Mouse (Mus musculus) neural tube, embryonic 14.5 days (tissue): ENCODE data around the gene AI837181. TPM values are rescaled to one million over a fixed set of nuclear protein-coding genes. Genes with fewer than 3 reads are reported as not detected.
"Not testable (repeated sequence)": the region's sequence is repeated elsewhere in the genome, so short reads cannot be mapped to it uniquely, and the experiment has no call there.

Experiments used
- ATAC-seq: fragments of 200-750 bp; cut with Nextera tagmentation; 2 replicates; pipeline ENCODE4 v1.8.0; 2017; ENCODE audit warnings: low read depth, mild to moderate bottlenecking, moderate TSS enrichment, moderate library complexity
- H3K27ac ChIP-seq: fragments of 300-500 bp; sonication (generic); 2 replicates; pipeline ENCODE4 v1.5.1; 2014; ENCODE audit warnings: low read depth, mild to moderate bottlenecking, control low read depth, low read length, moderate library complexity, mixed read lengths
- H3K27me3 ChIP-seq: fragments of 300-500 bp; sonication (generic); 2 replicates; pipeline ENCODE4 v1.6.1; 2014; ENCODE audit warnings: low read length; ENCODE audit not compliant: control insufficient read depth, insufficient read depth
- H3K36me3 ChIP-seq: fragments of 300-500 bp; sonication (generic); 2 replicates; pipeline ENCODE4 v1.6.1; 2014; ENCODE audit warnings: low read length, mixed read lengths; ENCODE audit not compliant: control insufficient read depth, insufficient read depth
- H3K4me1 ChIP-seq: fragments of 300-500 bp; sonication (generic); 2 replicates; pipeline ENCODE4 v1.6.1; 2014; ENCODE audit warnings: low read length; ENCODE audit not compliant: control insufficient read depth, insufficient read depth
- H3K4me2 ChIP-seq: fragments of 300-500 bp; sonication (generic); 2 replicates; pipeline ENCODE4 v1.6.1; 2014; ENCODE audit warnings: mild to moderate bottlenecking, low read depth, low read length, control low read depth
- H3K4me3 ChIP-seq: fragments of 300-500 bp; sonication (generic); 2 replicates; pipeline ENCODE4 v1.5.1; 2014; ENCODE audit warnings: low read depth, low read length, control low read depth, mixed read lengths
- H3K9ac ChIP-seq: fragments of 300-500 bp; sonication (generic); replicated peaks from 2 replicates; pipeline ENCODE4 v1.6.1; 2014; ENCODE audit warnings: low read depth, mild to moderate bottlenecking, control low read depth, low read length, mixed read lengths
- H3K9me3 ChIP-seq: fragments of 300-500 bp; sonication (generic); 2 replicates; pipeline ENCODE4 v1.6.1; 2016; ENCODE audit warnings: low read length; ENCODE audit not compliant: control insufficient read depth
- WGBS: fragments of 180-500 bp; shearing (Covaris S2); extraction: QIAGEN DNeasy Blood & Tissue Kit; methylation state at CpG from one replicate; pipeline ENCODE4 v1.1.7; 2014; 5-methylcytosine and 5-hydroxymethylcytosine counted together
- polyA plus RNA-seq: library from polyadenylated mRNA; unstranded; fragments of >200 nt; fragmentation: Nextera tagmentation; extraction: Ambion mirVana; gene quantifications from 2 replicates; pipeline ENCODE4 v1.2.1, GENCODE M21; 2014

The AI837181 gene
- polyA plus RNA-seq, 1 experiment from 2014 or later, result 67.2 TPM

GRCm38 (mm10) chr19:5392892-5393291 is 32.1 kb upstream of the AI837181 start:
- Histone ChIP-seq H3K4me1 (peaks cover 11% of the 10 kb centered on the region), H3K4me2 (no peak overlapping the region), H3K9ac (no peak overlapping the region), H3K27ac (no peak overlapping the region), H3K9me3 (no peaks in the 10 kb centered on the region), H3K27me3 (peaks cover 4% of the 10 kb centered on the region; the same call in 1 of the 2 replicates), H3K36me3 (no peaks in the 10 kb centered on the region), H3K4me3 (no peak overlapping the region)
- 66% methylated on average over 4 of the region's 4 CpGs for WGBS
- no peak for ATAC-seq

DNA sequence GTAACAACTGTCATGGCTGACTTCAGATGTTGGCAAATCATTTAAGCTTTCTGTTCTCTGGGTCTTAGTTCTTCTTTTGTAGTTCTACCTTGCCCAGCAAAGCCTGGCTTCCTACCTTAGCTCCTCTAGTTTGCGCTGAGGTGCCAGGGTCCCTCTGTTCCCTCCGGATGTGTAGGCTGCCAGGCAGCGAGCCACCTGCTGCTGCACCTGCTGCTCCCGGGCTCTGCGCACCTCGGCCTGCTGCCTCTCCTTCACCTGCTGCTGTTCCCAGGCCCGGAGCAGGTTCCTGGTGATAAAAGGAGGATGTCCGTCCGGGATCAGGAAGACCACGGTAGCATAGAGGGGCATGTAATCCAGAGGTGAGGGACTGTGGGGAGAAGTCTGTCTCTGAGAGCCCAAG is 30.8 kb upstream of the AI837181 start:
- no peak for ATAC-seq
- no peak overlapping the region for H3K9ac ChIP-seq

GRCm38 (mm10) chr19:5395371-5395770 is 29.6 kb upstream of the AI837181 start:
- WGBS, result 69% methylated on average over 4 of the region's 4 CpGs
- ATAC-seq, result no peak
- H3K4me1 ChIP-seq, result no peaks in the 10 kb centered on the region
- no peaks in the 10 kb centered on the region for H3K9me3 ChIP-seq
- H3K27me3 ChIP-seq, result no peaks in the 10 kb centered on the region
- no peak overlapping the region for H3K4me3 ChIP-seq
- no peak overlapping the region for H3K27ac ChIP-seq
- H3K36me3 ChIP-seq, result no peaks in the 10 kb centered on the region
- H3K9ac ChIP-seq, result no peak overlapping the region
- H3K4me2 ChIP-seq, result no peak overlapping the region

More for the DNA sequence above, 30.8 kb upstream of the AI837181 start:
- no peak overlapping the region for H3K27ac ChIP-seq
- H3K4me2 ChIP-seq, result no peak overlapping the region
- no peaks in the 10 kb centered on the region for H3K27me3 ChIP-seq
- H3K9me3 ChIP-seq, result no peaks in the 10 kb centered on the region
- H3K36me3 ChIP-seq, result no peaks in the 10 kb centered on the region
- H3K4me1 ChIP-seq, result peaks cover 10% of the 10 kb centered on the region
- 58% methylated on average over 10 of the region's 10 CpGs for WGBS
- H3K4me3 ChIP-seq, result no peak overlapping the region

GRCm38 (mm10) chr19:5401073-5401472 is 23.9 kb upstream of the AI837181 start:
- H3K4me1 ChIP-seq, H3K27me3 ChIP-seq, H3K4me2 ChIP-seq, H3K9me3 ChIP-seq, H3K9ac ChIP-seq, H3K27ac ChIP-seq, ATAC-seq, H3K36me3 ChIP-seq, H3K4me3 ChIP-seq: not testable (repeated sequence)
- 82% methylated on average over 4 of the region's 4 CpGs for WGBS

- Histone ChIP-seq H3K4me1 (peaks cover 4% of the 10 kb centered on the region), H3K9ac (no peak within 1 kb of the TSS)
Observed at GRCm38 (mm10) chr19:5402293-5402692, 22.7 kb upstream of the AI837181 start, which contains the start of gene Tsga10ip. Tsga10ip (minus strand) TSS chr19:5402526.

GRCm38 (mm10) chr19:5405924-5406323 is 19.0 kb upstream of the AI837181 start:
- H3K4me1 ChIP-seq, result peaks cover 11% of the 10 kb centered on the region
- H3K27me3 ChIP-seq, result no peaks in the 10 kb centered on the region
- 19% methylated on average over 7 of the region's 7 CpGs for WGBS
- H3K36me3 ChIP-seq, result no peaks in the 10 kb centered on the region
- no peak for ATAC-seq
- H3K4me2 ChIP-seq, result peak overlapping the region; percentile 45
- no peaks in the 10 kb centered on the region for H3K9me3 ChIP-seq
- H3K9ac ChIP-seq, result peak overlapping the region; percentile 8; the same call in 1 of the 2 replicates
- H3K27ac ChIP-seq, result peak overlapping the region; percentile 29; the same call in 1 of the 2 replicates
- peak overlapping the region; percentile 23 for H3K4me3 ChIP-seq

More at GRCm38 (mm10) chr19:5402293-5402692, 22.7 kb upstream of the AI837181 start, which contains the start of gene Tsga10ip:
- no peak for ATAC-seq
- H3K9me3 ChIP-seq, result no peaks in the 10 kb centered on the region
- 71% methylated on average over 8 of the region's 8 CpGs for WGBS
- H3K27me3 ChIP-seq, result no peaks in the 10 kb centered on the region
- no peaks in the 10 kb centered on the region for H3K36me3 ChIP-seq
- no peak within 1 kb of the TSS for H3K27ac ChIP-seq
- H3K4me3 ChIP-seq, result no peak within 1 kb of the TSS
- no peak within 1 kb of the TSS for H3K4me2 ChIP-seq

- WGBS, result 10% methylated on average over 21 of the region's 25 CpGs
- H3K36me3 ChIP-seq, result not testable (repeated sequence)
Observed at GRCm38 (mm10) chr19:5406531-5407126, 18.3 kb upstream of the AI837181 start.

DNA sequence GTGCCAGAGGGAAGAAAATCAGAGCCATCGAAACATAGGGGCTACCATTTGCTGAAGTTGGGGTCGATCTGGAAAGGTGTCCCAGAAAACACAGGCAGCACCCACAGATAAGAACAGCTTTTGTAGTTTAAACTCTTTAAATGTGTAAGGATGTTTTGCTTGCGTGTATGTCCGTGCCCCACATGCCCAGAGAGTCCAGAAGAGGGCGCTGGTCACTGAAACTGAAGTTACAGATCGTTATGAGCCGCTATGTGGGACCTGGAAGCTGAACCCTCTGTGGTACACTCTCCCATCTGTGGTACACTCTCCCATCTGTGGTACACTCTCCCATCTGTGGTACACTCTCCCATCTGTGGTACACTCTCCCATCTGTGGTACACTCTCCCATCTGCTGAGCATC is 17.8 kb upstream of the AI837181 start:
- ATAC-seq, result peak; percentile 68
- WGBS, result 16% methylated on average over 7 of the region's 7 CpGs
- Histone ChIP-seq H3K27me3 (no peaks in the 10 kb centered on the region), H3K4me2 (peak overlapping the region; percentile 90), H3K9me3 (no peaks in the 10 kb centered on the region), H3K36me3 (no peaks in the 10 kb centered on the region), H3K27ac (peak overlapping the region; percentile 88), H3K4me3 (peak overlapping the region; percentile 58), H3K4me1 (peaks cover 11% of the 10 kb centered on the region), H3K9ac (peak overlapping the region; percentile 66)

More at GRCm38 (mm10) chr19:5406531-5407126, 18.3 kb upstream of the AI837181 start:
- not testable (repeated sequence) for H3K9me3 ChIP-seq, H3K27me3 ChIP-seq
- Histone ChIP-seq H3K4me3 (peak overlapping the region; percentile 58), H3K9ac (peak overlapping the region; percentile 66), H3K27ac (peak overlapping the region; percentile 88), H3K4me2 (peak overlapping the region; percentile 90), H3K4me1 (peaks cover 11% of the 10 kb centered on the region)
- ATAC-seq, result peak; percentile 87
